18 mouse cellular contexts compared by ENCODE assay signal in the genomic region with DNA sequence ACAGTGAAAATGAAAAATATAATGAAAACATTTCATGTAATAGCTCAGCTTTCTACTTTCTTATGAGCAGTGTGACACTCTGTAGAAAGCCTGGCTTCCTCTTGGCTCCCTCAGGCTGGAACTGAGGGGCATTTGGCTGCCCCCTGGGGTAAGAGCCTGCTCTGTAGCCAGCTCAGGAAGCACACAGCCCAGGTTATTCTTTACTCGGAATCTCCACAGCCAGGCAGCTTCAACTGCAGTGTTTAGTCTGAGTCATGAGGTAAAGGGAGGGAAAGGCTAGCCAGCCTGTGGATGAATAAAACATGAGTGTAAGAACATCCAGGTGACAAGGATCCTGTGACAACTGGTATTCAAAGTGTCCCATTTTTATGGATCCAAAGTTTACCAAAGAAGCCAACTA.
DNase-seq lines count a peak whose midpoint lies in the region.
"Had no signal": no experiment of that assay in that cellular context is flagged by ENCODE, and none has a peak within 500 bp of the region (broad histone marks: within the 10 kb centered on the region; RNA-seq: fewer than 3 reads in every experiment).

No protein-coding gene starts in this region.

- intact Hi-C loops in left cerebral cortex, postnatal 4 days (cut with DNase I): no loop called here
- intact Hi-C loops in left cerebral cortex, postnatal 36 days (cut with DNase I): no loop called here

- 29% methylated on average over 1 of the region's 1 CpGs for WGBS in limb, embryonic 10.5 days

- no peaks in the 10 kb centered on the region for H3K27me3 ChIP-seq in limb, embryonic 10.5 days (ENCODE audit: low read depth, poor library complexity, severe bottlenecking)
- H3K27me3 ChIP-seq: forebrain, embryonic 13.5 days; Patski; stomach, embryonic 15.5 days had no signal

- H3K9me3 ChIP-seq in limb, embryonic 10.5 days (replicated peaks): no peaks in the 10 kb centered on the region
- H3K9me3 ChIP-seq: forebrain, embryonic 13.5 days; hindbrain, embryonic 10.5 days; midbrain, embryonic 10.5 days; stomach, embryonic 15.5 days had no signal

- H3K27ac ChIP-seq in limb, embryonic 10.5 days: peak overlapping the region; percentile 69
- H3K27ac ChIP-seq: forebrain, embryonic 13.5 days; hindbrain, embryonic 10.5 days; liver, embryonic 14.5 days; macrophage; midbrain, embryonic 10.5 days; stomach, embryonic 15.5 days had no signal

- peak; percentile 19 for DNase-seq in cerebellum, adult 11-12 months
- no peak for DNase-seq in cerebellum, postnatal 4 days (ENCODE audit: low spot score in 2 of 2)
- peak; percentile 2 for DNase-seq in left cerebral cortex, postnatal 4 days
- DNase-seq in left cerebral cortex, postnatal 36 days (ENCODE audit: low spot score in 2 of 2): no peak
- DNase-seq in cerebellum, postnatal 36 days: peak; percentile 20 to 38
- no peak for DNase-seq in limb, embryonic 10.5 days (ENCODE audit: low spot score)
- DNase-seq in adrenal gland, adult 18-20 months (ENCODE audit: low spot score in 2 of 2): no peak
- no peak for DNase-seq in liver
- DNase-seq: adrenal gland, postnatal 10 days; retina, postnatal 1 day; thymus, adult 18-20 months had no signal

- no peaks in the 10 kb centered on the region for H3K36me3 ChIP-seq in limb, embryonic 10.5 days
- H3K36me3 ChIP-seq: hindbrain, embryonic 10.5 days; midbrain, embryonic 10.5 days; stomach, embryonic 15.5 days had no signal

- no peak overlapping the region for H3K4me3 ChIP-seq in limb, embryonic 10.5 days
- H3K4me3 ChIP-seq: forebrain, embryonic 13.5 days; hindbrain, embryonic 10.5 days; midbrain, embryonic 10.5 days; stomach, embryonic 15.5 days had no signal

- H3K4me1 ChIP-seq in limb, embryonic 10.5 days: peaks cover 16% of the 10 kb centered on the region
- H3K4me1 ChIP-seq: forebrain, embryonic 13.5 days; stomach, embryonic 15.5 days had no signal

Comparison
In these comparisons a context has a peak if more than half of its experiments do, and no peak if none do; other contexts are left out.
1. DNase-seq: peak in cerebellum, adult 11-12 months (single experiment), left cerebral cortex, postnatal 4 days (single experiment) and cerebellum, postnatal 36 days (2 of 2); none in cerebellum, postnatal 4 days (0 of 2), left cerebral cortex, postnatal 36 days (0 of 2), limb, embryonic 10.5 days (single experiment), adrenal gland, adult 18-20 months (0 of 2) and liver (single experiment).